Mouse (Mus musculus) kidney, adult 2 months (tissue): ENCODE results near the gene Traf3ip2. TPM values are rescaled to one million over a fixed set of nuclear protein-coding genes. Genes with fewer than 3 reads are reported as not detected.

Source experiments
- DNase-seq: peaks from one replicate; pipeline ENCODE4 v3.0.0; 2021
- H3K27ac ChIP-seq: fragments of 200-500 bp; 2 replicates; pipeline ENCODE4 v1.5.1; 2012; ENCODE audit warnings: low read depth, low read length, control low read depth, inconsistent platforms; ENCODE audit not compliant: insufficient read depth
- H3K27me3 ChIP-seq: fragments of 200-500 bp; replicated peaks from 2 replicates; pipeline ENCODE4 v1.6.1; 2012; ENCODE audit warnings: mild to moderate bottlenecking, moderate library complexity, low read length, inconsistent platforms; ENCODE audit not compliant: control insufficient read depth, insufficient read depth
- H3K36me3 ChIP-seq: fragments of 200-500 bp; 2 replicates; pipeline ENCODE4 v1.6.1; 2012; ENCODE audit warnings: mild to moderate bottlenecking, moderate library complexity, low read length, inconsistent platforms; ENCODE audit not compliant: control insufficient read depth, insufficient read depth
- H3K4me1 ChIP-seq: fragments of 200-500 bp; 2 replicates; pipeline ENCODE4 v1.6.1; 2011; ENCODE audit warnings: low read length; ENCODE audit not compliant: control insufficient read depth, insufficient read depth
- H3K4me3 ChIP-seq: fragments of 200-500 bp; 2 replicates; pipeline ENCODE4 v1.5.1; 2011; ENCODE audit warnings: mild to moderate bottlenecking, low read depth, low read length, control low read depth; ENCODE audit not compliant: insufficient read depth
- CTCF ChIP-seq: fragments of 200-500 bp; conservative IDR thresholded peaks from 2 replicates; pipeline ENCODE4 v1.5.1; 2011; ENCODE audit warnings: low read depth, mild to moderate bottlenecking, control low read depth, low read length, moderate library complexity, mixed read lengths; ENCODE audit not compliant: insufficient read depth, insufficient read length
- POLR2A ChIP-seq: fragments of 200-500 bp; IDR thresholded peaks from one replicate; pipeline ENCODE4 v1.6.1; 2011; ENCODE audit warnings: low read depth, low read length, control low read depth
- WGBS: fragments of 180-500 bp; shearing (Covaris S2); methylation state at CpG from one replicate; pipeline ENCODE4 v1.1.7; 2018; 5-methylcytosine and 5-hydroxymethylcytosine counted together
- polyA plus RNA-seq: library from polyadenylated mRNA; depleted of rRNA; stranded (reverse); fragments of >200 nt; gene quantifications from 2 replicates; pipeline ENCODE4 v1.2.3, GENCODE M21; 2012

Traf3ip2 gene
- polyA plus RNA-seq, 1 experiment, result 10.4 TPM

DNA sequence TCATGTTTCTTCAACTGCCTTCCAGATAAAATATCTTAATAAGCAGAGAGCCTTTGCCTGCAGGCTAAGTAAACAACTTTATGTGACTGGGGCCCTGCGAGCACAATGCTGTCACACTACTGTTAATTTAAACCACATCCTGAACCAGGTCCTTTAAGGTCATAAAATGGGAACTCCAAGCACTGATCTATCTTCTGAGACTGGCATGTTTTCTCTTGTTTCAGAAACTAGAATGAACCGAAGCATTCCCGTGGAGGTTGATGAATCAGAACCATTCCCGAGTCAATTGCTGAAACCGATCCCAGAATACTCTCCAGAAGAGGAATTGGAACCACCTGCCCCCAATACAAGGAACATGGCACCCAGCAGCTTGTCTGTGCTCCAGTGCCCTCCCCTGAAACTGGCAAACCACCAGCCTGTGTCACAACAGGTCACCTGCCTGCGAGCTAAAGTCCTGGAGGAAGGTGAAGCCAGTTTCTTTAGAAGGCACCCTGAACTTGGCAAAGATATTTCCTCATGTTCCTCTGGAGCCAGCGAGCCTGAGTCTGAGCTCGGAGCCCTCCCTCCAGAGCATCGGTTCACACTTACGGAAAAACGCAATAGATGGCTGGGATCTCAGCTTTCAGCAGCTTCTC, 13.0 kb downstream of the Traf3ip2 start:
- Histone ChIP-seq H3K4me3 (no peak overlapping the region), H3K27ac (peak overlapping the region; percentile 18), H3K27me3 (no peaks in the 10 kb centered on the region), H3K4me1 (peaks cover 28% of the 10 kb centered on the region), H3K36me3 (no peaks in the 10 kb centered on the region; the same call in 1 of the 2 replicates)
- peak; percentile 94 for DNase-seq
- WGBS, result 18% methylated on average over 11 of the region's 11 CpGs
- TF ChIP-seq CTCF (no peak), POLR2A (no peak)

DNA sequence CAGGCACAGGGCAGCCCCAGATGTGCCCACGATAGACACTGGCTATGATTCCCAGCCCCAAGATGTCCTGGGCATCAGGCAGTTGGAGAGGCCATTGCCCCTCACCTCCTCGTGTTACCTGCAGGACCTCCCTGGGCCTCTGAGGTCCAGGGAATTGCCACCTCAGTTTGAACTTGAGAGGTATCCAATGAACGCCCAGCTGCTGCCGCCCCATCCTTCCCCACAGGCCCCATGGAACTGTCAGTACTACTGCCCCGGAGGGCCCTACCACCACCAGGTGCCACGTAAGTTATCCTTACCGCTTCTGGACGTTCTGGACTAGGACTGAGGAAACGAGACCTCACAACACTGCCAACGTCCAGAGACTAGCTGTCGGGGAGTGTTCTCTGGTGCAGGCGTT, 13.6 kb downstream of the Traf3ip2 start:
- H3K4me1 ChIP-seq, result peaks cover 32% of the 10 kb centered on the region
- TF ChIP-seq POLR2A (no peak), CTCF (no peak)
- H3K27ac ChIP-seq, result peak overlapping the region; percentile 18; the same call in 1 of the 2 replicates
- H3K36me3 ChIP-seq, result no peaks in the 10 kb centered on the region; the same call in 1 of the 2 replicates
- H3K4me3 ChIP-seq, result no peak overlapping the region
- 90% methylated on average over 12 of the region's 12 CpGs for WGBS
- no peak for DNase-seq
- no peaks in the 10 kb centered on the region for H3K27me3 ChIP-seq

DNA sequence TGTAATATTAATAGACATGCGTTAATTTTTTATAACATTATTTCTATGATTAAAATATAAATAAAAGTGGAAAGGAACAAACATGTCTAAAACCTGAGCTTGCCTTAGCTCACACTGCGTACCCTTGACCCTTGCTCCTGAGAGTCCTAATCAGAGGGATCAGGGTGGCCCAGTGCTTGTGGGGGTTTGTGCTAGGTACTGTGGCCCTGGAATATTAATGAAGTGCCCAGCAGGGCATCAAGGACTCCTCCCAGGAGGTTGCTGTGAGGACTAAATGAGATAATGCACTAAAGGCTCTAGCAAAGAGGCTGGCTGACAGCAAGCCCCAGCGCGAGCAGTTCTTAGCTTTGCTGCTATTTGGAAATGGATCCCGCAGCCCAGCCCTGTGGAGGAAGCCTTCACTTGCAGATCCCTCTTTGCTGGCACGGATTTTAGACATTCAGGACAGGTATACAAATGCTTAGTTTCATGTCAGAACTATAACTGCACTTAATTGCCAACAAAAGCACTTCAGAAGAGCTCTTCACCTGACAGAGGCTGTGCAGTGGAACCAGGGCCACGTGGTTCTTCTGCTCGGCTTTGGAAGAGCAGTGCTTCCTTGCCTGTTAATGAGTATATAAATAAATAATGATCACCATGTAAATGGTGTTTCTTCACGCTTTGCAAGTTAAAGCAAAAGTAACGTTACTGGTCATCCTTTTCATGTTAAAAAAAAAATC, 16.2 kb downstream of the Traf3ip2 start:
- no peaks in the 10 kb centered on the region for H3K27me3 ChIP-seq
- peaks cover 37% of the 10 kb centered on the region for H3K4me1 ChIP-seq
- 60% methylated on average over 10 of the region's 10 CpGs for WGBS
- no peak overlapping the region for H3K4me3 ChIP-seq
- no peak overlapping the region for H3K27ac ChIP-seq
- TF ChIP-seq POLR2A (no peak), CTCF (no peak)
- H3K36me3 ChIP-seq, result no peaks in the 10 kb centered on the region; the same call in 1 of the 2 replicates
- no peak for DNase-seq

DNA sequence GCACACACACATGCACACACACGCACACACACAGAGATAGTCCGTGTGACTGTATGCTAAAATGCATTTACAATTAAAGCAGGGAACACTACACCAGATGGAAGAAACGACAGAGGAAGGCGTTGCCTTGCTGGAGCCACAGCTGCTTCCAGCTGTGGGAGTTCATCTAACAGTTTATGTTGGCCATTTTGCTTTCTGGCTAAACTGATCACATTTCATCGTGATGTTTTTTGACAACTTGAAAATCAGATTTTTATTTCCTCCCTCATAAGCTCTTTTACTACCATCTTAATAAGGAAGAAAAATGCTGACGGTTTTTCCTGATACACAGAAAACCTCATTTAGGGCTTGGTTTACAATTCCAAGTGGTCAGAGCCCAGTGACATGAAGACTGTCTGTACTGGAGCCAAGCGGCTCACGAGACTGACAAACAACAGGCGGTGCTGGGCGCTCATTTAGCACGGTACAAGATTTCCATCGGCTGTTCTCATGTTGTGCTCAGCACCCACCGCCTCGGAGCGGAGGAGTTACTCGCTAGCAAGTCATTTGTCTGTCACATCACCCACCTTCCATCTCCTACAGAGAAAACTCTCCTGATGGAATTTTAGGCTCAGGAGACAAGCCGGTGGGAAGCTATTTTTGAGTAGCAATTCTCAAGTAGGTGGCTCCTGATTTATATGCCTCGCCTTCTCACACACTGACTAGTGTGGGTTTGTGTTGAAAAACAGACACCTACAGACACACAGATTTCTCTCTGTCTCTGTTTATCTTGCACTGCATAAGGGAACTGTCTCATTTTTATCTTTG, 17.2 kb downstream of the Traf3ip2 start:
- H3K36me3 ChIP-seq, result no peaks in the 10 kb centered on the region; the same call in 1 of the 2 replicates
- DNase-seq, result peak; percentile 67
- H3K27ac ChIP-seq, result no peak overlapping the region; the same call in 1 of the 2 replicates
- no peak for TF ChIP-seq CTCF
- no peak for TF ChIP-seq POLR2A
- H3K27me3 ChIP-seq, result no peaks in the 10 kb centered on the region
- WGBS, result 59% methylated on average over 18 of the region's 18 CpGs
- H3K4me3 ChIP-seq, result no peak overlapping the region
- peaks cover 28% of the 10 kb centered on the region for H3K4me1 ChIP-seq

DNA sequence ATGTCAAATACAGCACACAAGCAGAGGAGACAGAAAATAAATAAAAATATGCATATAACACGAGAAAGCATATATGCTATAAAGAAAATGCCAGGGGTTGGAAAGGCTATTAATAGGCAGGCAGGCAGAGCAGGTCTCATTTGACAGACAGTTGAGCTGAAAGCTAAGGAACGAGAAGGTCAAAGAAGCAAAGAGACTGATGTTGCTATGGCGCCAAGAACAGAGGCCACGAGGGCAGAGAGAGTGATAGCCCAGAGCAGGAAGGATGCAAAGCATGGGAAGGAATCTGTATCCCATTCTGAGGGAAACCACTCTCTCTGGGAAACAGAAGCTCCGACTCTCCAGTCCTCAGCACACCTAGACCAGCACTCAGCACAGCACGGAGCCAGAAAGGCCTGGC, 18.1 kb downstream of the Traf3ip2 start:
- DNase-seq, result no peak
- Histone ChIP-seq H3K4me1 (peaks cover 21% of the 10 kb centered on the region; the same call in 1 of the 2 replicates), H3K36me3 (no peaks in the 10 kb centered on the region; the same call in 1 of the 2 replicates), H3K4me3 (no peak overlapping the region), H3K27me3 (no peaks in the 10 kb centered on the region), H3K27ac (no peak overlapping the region)
- no peak for TF ChIP-seq CTCF
- no peak for TF ChIP-seq POLR2A
- 56% methylated on average over 6 of the region's 6 CpGs for WGBS

DNA sequence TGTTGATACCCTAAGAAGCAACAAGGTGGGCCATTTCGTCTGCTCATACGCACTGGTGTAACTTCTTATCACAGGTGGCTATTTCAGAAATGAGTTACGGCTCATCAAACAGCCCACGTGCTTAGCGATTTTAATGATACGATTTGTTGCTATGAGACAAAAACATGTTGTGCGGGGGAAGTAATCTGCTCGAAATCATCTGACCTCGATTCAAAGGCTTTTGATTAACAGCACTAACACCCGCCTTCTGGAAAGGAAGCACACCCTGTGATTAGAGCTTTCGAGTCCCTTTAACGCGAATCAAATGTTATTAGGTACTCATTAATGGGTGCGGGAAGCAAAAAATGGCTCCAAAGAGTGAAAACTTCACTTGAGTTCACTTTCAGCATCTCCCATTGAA, 18.9 kb downstream of the Traf3ip2 start:
- 52% methylated on average over 14 of the region's 14 CpGs for WGBS
- Histone ChIP-seq H3K27me3 (no peaks in the 10 kb centered on the region), H3K4me3 (no peak overlapping the region), H3K4me1 (peaks cover 14% of the 10 kb centered on the region; the same call in 1 of the 2 replicates), H3K36me3 (no peaks in the 10 kb centered on the region; the same call in 1 of the 2 replicates), H3K27ac (peak overlapping the region; percentile 7; the same call in 1 of the 2 replicates)
- DNase-seq, result no peak
- TF ChIP-seq CTCF, result no peak
- no peak for TF ChIP-seq POLR2A
